Mouse (Mus musculus) liver, embryonic 14.5 days (tissue): ENCODE results near the gene Isoc2a.

Experiments used
- CTCF ChIP-seq: IDR thresholded peaks from 2 replicates; pipeline ENCODE4 v1.5.1; 2016; ENCODE audit warnings: antibody characterized with exemption, low read depth, control low read depth
- EP300 ChIP-seq: IDR thresholded peaks from 2 replicates; pipeline ENCODE4 v1.6.1; 2016; ENCODE audit warnings: antibody characterized with exemption, low read depth

DNA sequence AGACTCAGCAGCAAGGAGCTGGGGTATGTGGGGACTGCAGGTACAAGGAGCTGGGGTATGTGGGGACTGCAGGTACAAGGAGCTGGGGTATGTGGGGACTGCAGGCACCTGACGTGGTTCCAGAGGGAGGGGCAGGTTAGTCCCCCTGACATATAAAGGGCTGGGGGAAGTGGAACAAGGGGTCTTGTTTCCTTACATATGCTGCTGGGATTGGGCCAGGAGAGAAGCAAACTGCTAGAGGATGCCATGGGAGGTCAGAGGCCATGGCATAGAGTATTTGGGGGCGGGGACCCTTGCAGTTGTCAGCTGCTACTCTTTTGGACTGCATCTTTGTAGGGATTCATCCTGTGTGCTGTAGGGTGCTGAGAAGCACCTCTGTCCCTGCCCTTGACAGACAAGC, 40.5 kb downstream of the Isoc2a start:
- TF ChIP-seq CTCF (no peak), EP300 (no peak)
